Mouse (Mus musculus) brown adipose tissue, adult 24 weeks (tissue): ENCODE measurements at regions not wholly inside any gene's neighbourhood (a gene's known extent, or its start where the extent isn't known, plus 50 kb on each side); places are given as distances from the start of the nearest gene placed in this dataset.

ENCODE experiments used
- H3K27ac ChIP-seq: fragments of 200-500 bp; replicated peaks from 2 replicates; pipeline ENCODE4 v1.5.1; 2012; ENCODE audit warnings: low read depth, mild to moderate bottlenecking, low read length
- H3K4me1 ChIP-seq: fragments of 200-500 bp; 2 replicates; pipeline ENCODE4 v1.6.1; 2012; ENCODE audit warnings: low read length, mixed read lengths; ENCODE audit not compliant: control insufficient read depth, insufficient read depth, insufficient read length
- H3K4me3 ChIP-seq: fragments of 200-500 bp; 2 replicates; pipeline ENCODE4 v1.5.1; 2012; ENCODE audit warnings: low read depth, mild to moderate bottlenecking, low read length, moderate library complexity; ENCODE audit not compliant: insufficient read depth

DNA sequence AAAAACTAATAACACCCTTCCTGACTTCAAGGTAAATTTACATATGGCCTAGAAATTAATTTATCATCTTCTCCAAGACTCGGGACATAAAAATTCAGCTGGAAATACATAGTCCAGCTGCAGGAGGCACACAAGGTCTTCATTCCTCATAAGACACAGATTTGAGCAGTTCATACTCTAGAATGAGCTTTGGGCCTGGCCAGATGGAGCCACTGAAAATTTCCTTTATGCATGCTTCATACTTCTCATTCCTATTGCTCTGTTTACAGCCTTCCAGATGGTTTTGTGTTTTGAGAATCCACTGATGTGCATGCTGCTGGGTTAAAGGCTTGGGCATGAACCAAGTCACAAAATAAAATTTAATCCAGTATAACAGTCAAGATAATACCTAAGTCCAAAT, 222.1 kb downstream of the Ptprc start:
- Histone ChIP-seq H3K27ac (no peak overlapping the region), H3K4me1 (no peaks in the 10 kb centered on the region; the same call in 1 of the 2 replicates), H3K4me3 (no peak overlapping the region)

GRCm38 (mm10) chr1:137952777-137953176, 222.7 kb downstream of the Ptprc start:
- no peak overlapping the region for H3K27ac ChIP-seq
- H3K4me3 ChIP-seq: no peak overlapping the region
- no peaks in the 10 kb centered on the region; the same call in 1 of the 2 replicates for H3K4me1 ChIP-seq

DNA sequence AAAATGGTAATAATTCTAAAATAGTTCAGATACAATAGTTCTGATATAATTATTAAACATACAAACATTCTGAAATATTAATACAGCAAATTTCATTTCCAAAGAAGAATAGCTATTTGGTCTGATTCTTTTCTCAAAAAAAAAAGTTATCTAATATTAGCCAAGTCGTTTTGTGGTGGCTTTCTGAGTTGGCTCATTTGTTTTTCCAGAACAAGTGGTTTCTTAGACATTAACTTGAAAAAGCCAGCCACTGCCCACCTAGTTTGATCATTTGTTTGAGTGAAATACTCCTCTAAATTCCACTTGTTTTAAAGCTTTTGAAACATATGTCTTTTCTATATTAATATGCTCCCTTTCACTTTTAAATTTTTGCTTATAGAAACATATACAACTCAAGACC, 227.6 kb downstream of the Ptprc start:
- Histone ChIP-seq H3K4me3 (no peak overlapping the region), H3K4me1 (no peaks in the 10 kb centered on the region), H3K27ac (no peak overlapping the region)

- no peak overlapping the region for H3K27ac ChIP-seq
Observed at GRCm38 (mm10) chr1:137941776-137942522, 233.6 kb downstream of the Ptprc start.

GRCm38 (mm10) chr1:137935746-137936145, 239.8 kb downstream of the Ptprc start:
- Histone ChIP-seq H3K27ac (no peak overlapping the region), H3K4me1 (no peaks in the 10 kb centered on the region), H3K4me3 (no peak overlapping the region)

More at GRCm38 (mm10) chr1:137941776-137942522, 233.6 kb downstream of the Ptprc start:
- Histone ChIP-seq H3K4me1 (no peaks in the 10 kb centered on the region), H3K4me3 (no peak overlapping the region)

DNA sequence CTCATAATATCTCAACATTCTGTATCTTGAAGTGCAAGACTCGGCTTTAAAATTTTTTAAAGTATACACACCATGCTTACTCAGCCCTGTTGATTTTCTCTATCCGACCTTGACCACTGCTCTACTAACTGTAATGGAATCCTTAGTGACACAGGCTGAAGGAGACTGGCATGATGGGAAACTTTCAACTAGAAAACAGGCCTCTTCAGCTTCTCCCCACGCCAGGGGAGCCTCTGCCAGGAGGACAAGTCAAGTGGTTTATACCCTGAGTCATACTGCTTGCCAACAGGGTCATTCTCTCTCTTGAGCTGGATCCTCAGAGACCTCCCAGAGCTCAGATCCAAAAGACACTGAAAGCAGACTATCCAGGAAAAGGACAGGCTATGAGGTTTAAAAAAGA, 245.7 kb downstream of the Ptprc start:
- no peak overlapping the region for H3K27ac ChIP-seq
- H3K4me1 ChIP-seq: peaks cover 9% of the 10 kb centered on the region
- no peak overlapping the region for H3K4me3 ChIP-seq

DNA sequence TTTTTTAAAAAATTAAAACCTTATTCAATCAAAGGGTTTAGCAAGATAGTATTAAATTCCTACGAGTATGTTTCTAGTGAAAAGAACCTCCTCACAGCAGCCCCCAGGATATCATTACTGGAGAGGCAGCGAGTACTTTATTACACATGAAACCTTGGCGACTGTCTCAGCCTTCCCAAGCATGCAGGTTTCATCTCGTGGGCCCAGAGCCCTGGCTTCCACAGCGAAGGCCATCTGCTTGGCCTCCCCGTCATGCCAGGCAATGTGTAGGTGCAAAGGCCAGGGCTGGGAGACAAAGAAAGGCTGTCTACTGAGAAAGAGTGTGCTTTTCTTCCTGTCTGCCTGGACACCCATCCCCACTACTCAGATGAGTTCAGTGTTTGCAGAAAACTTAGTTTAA, 247.0 kb downstream of the Ptprc start:
- no peak overlapping the region for H3K27ac ChIP-seq
- H3K4me1 ChIP-seq: peaks cover 9% of the 10 kb centered on the region
- no peak overlapping the region for H3K4me3 ChIP-seq

- Histone ChIP-seq H3K4me3 (peak overlapping the region; percentile 52), H3K4me1 (peaks cover 9% of the 10 kb centered on the region), H3K27ac (no peak overlapping the region)
Observed at GRCm38 (mm10) chr1:137927953-137928352, 247.6 kb downstream of the Ptprc start.

- H3K4me3 ChIP-seq: no peak overlapping the region
- H3K4me1 ChIP-seq: peaks cover 10% of the 10 kb centered on the region
- no peak overlapping the region for H3K27ac ChIP-seq
Observed at GRCm38 (mm10) chr1:137926326-137926725, 249.2 kb downstream of the Ptprc start.

GRCm38 (mm10) chr1:137924156-137924555, 251.4 kb downstream of the Ptprc start:
- H3K4me3 ChIP-seq: no peak overlapping the region
- H3K27ac ChIP-seq: no peak overlapping the region
- H3K4me1 ChIP-seq: peaks cover 8% of the 10 kb centered on the region

DNA sequence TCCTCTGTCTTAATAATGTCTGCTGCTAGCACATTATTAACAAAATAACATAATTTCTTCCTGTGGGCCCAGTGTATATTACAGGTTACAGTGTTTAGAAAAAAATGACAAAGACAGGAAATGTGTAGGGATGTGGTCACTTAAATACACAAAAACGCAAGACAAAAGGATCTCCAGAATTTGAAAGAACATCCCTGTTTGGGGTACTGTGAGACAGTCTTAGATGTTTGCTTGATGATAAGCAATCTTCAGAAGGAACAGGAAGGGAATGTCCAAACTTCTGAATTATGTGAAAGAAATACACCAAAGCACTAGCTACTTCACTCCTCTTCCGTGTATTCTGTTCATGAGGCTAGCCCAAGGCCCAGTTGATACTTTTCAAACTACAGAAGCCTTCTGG, 251.8 kb downstream of the Ptprc start:
- Histone ChIP-seq H3K4me1 (peaks cover 8% of the 10 kb centered on the region), H3K27ac (no peak overlapping the region), H3K4me3 (no peak overlapping the region)

DNA sequence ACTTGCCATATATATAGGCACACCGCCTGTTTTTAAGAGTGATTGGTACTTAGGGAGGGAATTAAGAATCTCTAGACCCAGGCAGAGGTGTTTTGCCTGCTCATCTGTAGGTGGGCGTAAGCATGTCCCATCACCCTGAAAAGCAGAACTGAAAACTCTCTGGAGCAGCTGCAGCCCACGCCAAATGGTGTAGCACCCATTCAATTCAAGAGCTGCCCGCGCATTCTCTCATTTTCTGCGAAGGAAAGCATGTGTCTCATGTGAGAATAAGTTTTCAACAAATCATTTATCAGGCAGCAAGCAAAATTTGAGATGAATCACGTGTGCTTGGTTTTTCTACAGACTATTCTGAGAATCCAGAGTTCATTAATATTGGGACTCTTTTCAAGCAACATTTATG, 252.7 kb downstream of the Ptprc start:
- H3K27ac ChIP-seq: no peak overlapping the region
- H3K4me3 ChIP-seq: no peak overlapping the region
- H3K4me1 ChIP-seq: peaks cover 5% of the 10 kb centered on the region

- Histone ChIP-seq H3K4me3 (no peak overlapping the region), H3K27ac (0 out of 2 replicates have a peak overlapping the region, but pooled peaks have one; percentile 29), H3K4me1 (peaks cover 5% of the 10 kb centered on the region)
Observed at GRCm38 (mm10) chr1:137921592-137921991, 253.9 kb downstream of the Ptprc start.

DNA sequence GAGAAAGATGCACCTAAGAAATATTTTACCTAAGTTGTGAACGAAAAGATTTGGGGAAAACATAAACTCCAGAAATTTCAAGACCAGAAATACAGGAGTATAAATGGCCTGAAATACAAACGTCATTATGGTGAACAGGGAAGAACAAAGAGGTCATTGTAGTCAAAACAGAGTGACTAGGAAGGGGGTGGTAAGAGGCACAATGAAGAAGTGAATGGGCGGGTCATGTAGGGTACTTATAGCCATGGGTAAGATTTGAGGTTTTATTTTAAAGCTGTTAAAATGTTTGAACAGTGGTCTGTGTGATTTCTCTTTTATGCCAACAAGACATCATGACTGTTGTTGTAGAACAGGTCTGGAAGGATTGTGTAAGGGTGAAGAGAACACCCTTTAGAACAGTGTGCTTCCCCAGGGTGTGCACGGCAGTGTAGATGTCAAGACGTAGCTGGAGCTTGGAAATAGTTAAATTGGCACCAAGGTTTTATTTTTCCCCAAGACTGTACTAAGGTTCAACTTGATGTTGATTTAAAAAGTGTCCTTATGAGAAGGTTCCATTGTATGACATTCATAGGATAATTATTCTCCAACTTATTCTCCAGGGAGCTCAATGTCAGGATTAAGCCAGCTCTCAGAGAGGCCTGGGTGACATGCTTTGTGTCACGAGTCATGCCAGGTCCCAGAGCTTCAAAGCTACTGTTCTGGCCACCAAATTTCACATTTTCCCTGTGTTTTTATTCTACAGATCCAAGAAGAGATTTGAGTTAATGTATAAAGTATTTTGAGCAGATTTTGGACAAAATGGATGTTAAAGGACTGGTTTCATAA, 255.6 kb downstream of the Ptprc start:
- H3K4me1 ChIP-seq: peaks cover 2% of the 10 kb centered on the region
- no peak overlapping the region for H3K4me3 ChIP-seq
- no peak overlapping the region for H3K27ac ChIP-seq

- Histone ChIP-seq H3K4me3 (no peak overlapping the region), H3K4me1 (peaks cover 2% of the 10 kb centered on the region; the same call in 1 of the 2 replicates), H3K27ac (no peak overlapping the region)
Observed at GRCm38 (mm10) chr1:137917449-137917848, 258.1 kb downstream of the Ptprc start.
